Mouse (Mus musculus) neural tube, embryonic 15.5 days (tissue): Measurements from ENCODE around the gene Malsu1. TPM values are rescaled to one million over a fixed set of nuclear protein-coding genes. Genes with fewer than 3 reads are reported as not detected.

Source experiments
- ATAC-seq: fragments of 200-750 bp; cut with Nextera tagmentation; 2 replicates; pipeline ENCODE4 v1.8.0; 2017; ENCODE audit warnings: mild to moderate bottlenecking, moderate TSS enrichment, moderate library complexity; ENCODE audit not compliant: low FRiP score
- H3K27ac ChIP-seq: fragments of 300-500 bp; sonication (generic); replicated peaks from 2 replicates; pipeline ENCODE4 v1.5.1; 2015; ENCODE audit warnings: mild to moderate bottlenecking, inconsistent platforms
- H3K27me3 ChIP-seq: fragments of 300-500 bp; sonication (generic); replicated peaks from 2 replicates; pipeline ENCODE4 v1.6.1; 2015; ENCODE audit warnings: inconsistent platforms
- H3K36me3 ChIP-seq: fragments of 300-500 bp; sonication (generic); 2 replicates; pipeline ENCODE4 v1.6.1; 2015; ENCODE audit warnings: inconsistent platforms
- H3K4me1 ChIP-seq: fragments of 300-500 bp; sonication (generic); 2 replicates; pipeline ENCODE4 v1.6.1; 2015; ENCODE audit warnings: inconsistent platforms
- H3K4me2 ChIP-seq: fragments of 300-500 bp; sonication (generic); 2 replicates; pipeline ENCODE4 v1.6.1; 2015; ENCODE audit warnings: inconsistent platforms, mild to moderate bottlenecking, moderate library complexity
- H3K4me3 ChIP-seq: fragments of 300-500 bp; sonication (generic); replicated peaks from 2 replicates; pipeline ENCODE4 v1.5.1; 2015; ENCODE audit warnings: mild to moderate bottlenecking, inconsistent platforms
- H3K9ac ChIP-seq: fragments of 300-500 bp; sonication (generic); replicated peaks from 2 replicates; pipeline ENCODE4 v1.6.1; 2015; ENCODE audit warnings: mild to moderate bottlenecking, inconsistent platforms
- H3K9me3 ChIP-seq: fragments of 300-500 bp; sonication (generic); replicated peaks from 2 replicates; pipeline ENCODE4 v1.6.1; 2016; ENCODE audit warnings: inconsistent platforms
- WGBS: fragments of 180-500 bp; shearing (Covaris S2); methylation state at CpG from one replicate; pipeline ENCODE4 v1.1.7; 2015; ENCODE audit warnings: mixed read lengths; 5-methylcytosine and 5-hydroxymethylcytosine counted together
- polyA plus RNA-seq: library from polyadenylated mRNA; unstranded; fragments of >200 nt; fragmentation: Nextera tagmentation; extraction: Ambion mirVana; gene quantifications from 2 replicates; pipeline ENCODE4 v1.2.1, GENCODE M21; 2015

Malsu1 gene
- polyA plus RNA-seq, 1 experiment from 2014 or later = 66.4 TPM

DNA sequence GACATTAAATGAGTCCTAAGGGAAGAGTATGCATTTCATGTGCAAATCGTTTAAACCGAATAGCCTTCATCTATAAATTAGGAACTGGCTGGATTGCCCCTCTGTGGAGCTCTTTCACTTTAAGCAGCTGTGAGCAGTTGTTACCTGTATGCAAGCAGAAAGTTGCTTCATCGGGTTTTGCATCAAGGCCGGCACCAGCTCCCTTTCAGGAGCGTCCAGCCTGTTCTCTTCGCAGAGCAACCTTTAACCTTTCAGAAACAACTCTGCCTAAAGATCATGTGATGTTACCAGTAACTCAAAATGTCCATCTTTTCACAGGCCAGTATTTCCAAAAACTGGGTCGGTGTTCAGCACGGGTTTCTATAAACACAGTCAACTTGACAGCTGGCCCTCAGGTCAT lies 26.6 kb upstream of the Malsu1 start:
- Histone ChIP-seq H3K4me1 (no peaks in the 10 kb centered on the region), H3K9me3 (no peaks in the 10 kb centered on the region), H3K27ac (no peak overlapping the region), H3K36me3 (no peaks in the 10 kb centered on the region), H3K9ac (no peak overlapping the region), H3K4me3 (no peak overlapping the region), H3K27me3 (no peaks in the 10 kb centered on the region), H3K4me2 (no peak overlapping the region)
- 67% methylated on average over 8 of the region's 8 CpGs for WGBS
- no peak for ATAC-seq

DNA sequence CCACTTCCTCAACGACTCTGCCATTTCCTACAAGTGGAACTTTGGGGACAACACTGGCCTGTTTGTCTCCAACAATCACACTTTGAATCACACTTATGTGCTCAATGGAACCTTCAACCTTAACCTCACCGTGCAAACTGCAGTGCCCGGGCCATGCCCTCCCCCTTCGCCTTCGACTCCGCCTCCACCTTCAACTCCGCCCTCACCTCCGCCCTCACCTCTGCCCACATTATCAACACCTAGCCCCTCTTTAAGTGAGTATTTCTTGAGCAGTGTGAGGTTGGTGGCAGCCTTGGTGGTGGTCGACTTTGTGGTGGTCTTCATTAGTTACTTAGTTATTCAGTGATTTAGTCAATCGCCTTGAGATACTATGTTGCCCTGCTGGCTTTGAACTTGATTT lies 25.7 kb upstream of the Malsu1 start:
- ATAC-seq = no peak
- H3K36me3 ChIP-seq = no peaks in the 10 kb centered on the region
- 74% methylated on average over 10 of the region's 10 CpGs for WGBS
- H3K4me3 ChIP-seq = no peak overlapping the region
- H3K4me1 ChIP-seq = no peaks in the 10 kb centered on the region
- no peaks in the 10 kb centered on the region for H3K27me3 ChIP-seq
- H3K9me3 ChIP-seq = no peaks in the 10 kb centered on the region
- no peak overlapping the region for H3K9ac ChIP-seq
- no peak overlapping the region for H3K27ac ChIP-seq
- H3K4me2 ChIP-seq = no peak overlapping the region

DNA sequence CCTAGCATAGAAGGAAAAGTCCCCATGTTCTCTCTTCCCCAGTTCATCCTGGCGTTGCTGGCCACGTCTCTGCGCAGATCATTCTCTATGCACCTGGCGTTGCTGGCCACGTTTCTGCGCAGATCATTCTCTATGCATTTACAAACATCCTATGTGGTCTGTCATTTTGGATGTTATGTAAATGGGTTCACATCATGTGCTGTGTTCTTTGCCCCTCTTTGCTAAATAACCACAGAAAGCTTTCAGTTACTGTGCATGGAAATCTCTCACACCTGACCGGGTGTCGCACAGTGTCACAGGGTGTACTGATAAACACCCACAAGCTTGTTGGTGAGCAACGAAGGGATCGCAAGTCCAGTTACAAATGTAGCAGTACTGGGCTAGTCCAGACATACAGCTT lies 25.2 kb upstream of the Malsu1 start:
- Histone ChIP-seq H3K27me3 (no peaks in the 10 kb centered on the region), H3K4me2 (no peak overlapping the region), H3K9ac (no peak overlapping the region), H3K9me3 (no peaks in the 10 kb centered on the region), H3K36me3 (no peaks in the 10 kb centered on the region), H3K4me3 (no peak overlapping the region), H3K4me1 (no peaks in the 10 kb centered on the region), H3K27ac (no peak overlapping the region)
- no peak for ATAC-seq
- 94% methylated on average over 10 of the region's 10 CpGs for WGBS

DNA sequence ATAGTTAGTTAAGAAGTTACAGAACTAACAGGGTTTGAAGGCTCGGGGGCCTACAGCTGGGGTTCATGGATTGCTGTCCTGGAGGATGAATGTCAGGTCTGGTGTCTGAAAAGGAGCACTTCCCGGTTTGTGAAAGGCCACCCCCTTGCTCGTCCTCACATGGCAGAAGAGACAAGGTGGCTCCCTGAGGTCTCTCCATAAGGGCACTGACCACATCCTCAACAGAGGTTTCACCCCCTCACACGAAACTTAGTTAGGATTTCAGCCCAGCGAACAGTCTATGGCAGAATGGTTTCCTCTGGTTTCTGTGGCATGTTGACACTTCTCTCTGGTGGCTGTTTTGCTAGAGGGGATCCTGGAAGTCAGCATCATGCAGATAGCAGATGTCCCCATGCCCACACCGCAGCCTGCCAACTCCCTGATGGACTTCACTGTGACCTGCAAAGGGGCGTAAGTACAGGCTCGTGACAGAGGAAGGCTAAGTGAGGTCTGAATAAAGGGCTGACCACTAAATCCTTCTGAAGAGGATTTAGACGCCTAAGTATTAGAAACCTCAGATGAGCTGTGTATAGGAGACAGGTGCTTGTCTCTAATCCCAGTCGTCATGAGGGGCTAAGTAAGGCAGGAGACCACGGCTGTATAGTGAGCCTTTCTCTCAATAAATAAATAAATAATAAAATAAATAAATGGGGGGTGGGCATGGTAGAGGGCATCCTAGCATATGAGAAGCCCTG lies 22.8 kb upstream of the Malsu1 start:
- no peaks in the 10 kb centered on the region for H3K27me3 ChIP-seq
- no peak overlapping the region for H3K4me3 ChIP-seq
- no peak overlapping the region for H3K9ac ChIP-seq
- no peaks in the 10 kb centered on the region for H3K9me3 ChIP-seq
- H3K27ac ChIP-seq = no peak overlapping the region
- H3K36me3 ChIP-seq = no peaks in the 10 kb centered on the region
- ATAC-seq = no peak
- no peak overlapping the region for H3K4me2 ChIP-seq
- WGBS = 78% methylated on average over 11 of the region's 11 CpGs
- H3K4me1 ChIP-seq = peaks cover 11% of the 10 kb centered on the region

DNA sequence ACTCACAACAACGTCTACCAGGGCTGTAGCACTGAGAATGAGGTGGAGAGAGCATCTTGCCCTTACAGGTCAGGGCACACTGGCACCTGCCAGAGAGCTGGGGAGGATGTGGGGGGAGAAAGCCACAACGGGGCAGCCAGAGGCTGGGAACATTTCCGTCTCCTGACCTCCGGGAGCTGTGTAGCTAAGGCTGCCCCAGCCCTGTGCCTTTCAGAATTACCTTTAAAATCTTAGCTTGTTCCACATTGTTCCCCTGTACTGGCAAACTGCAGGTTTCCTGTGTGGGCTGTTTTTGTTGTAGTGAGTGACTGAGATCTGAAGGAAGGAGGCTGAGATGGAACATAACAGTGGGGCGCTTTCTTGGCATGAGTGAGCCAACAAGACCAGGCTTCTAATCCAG lies 21.4 kb upstream of the Malsu1 start:
- Histone ChIP-seq H3K27me3 (no peaks in the 10 kb centered on the region), H3K4me2 (no peak overlapping the region), H3K27ac (no peak overlapping the region), H3K9ac (no peak overlapping the region), H3K4me1 (peaks cover 14% of the 10 kb centered on the region), H3K4me3 (no peak overlapping the region), H3K36me3 (no peaks in the 10 kb centered on the region), H3K9me3 (no peaks in the 10 kb centered on the region)
- ATAC-seq = no peak
- WGBS = 76% methylated on average over 5 of the region's 5 CpGs

DNA sequence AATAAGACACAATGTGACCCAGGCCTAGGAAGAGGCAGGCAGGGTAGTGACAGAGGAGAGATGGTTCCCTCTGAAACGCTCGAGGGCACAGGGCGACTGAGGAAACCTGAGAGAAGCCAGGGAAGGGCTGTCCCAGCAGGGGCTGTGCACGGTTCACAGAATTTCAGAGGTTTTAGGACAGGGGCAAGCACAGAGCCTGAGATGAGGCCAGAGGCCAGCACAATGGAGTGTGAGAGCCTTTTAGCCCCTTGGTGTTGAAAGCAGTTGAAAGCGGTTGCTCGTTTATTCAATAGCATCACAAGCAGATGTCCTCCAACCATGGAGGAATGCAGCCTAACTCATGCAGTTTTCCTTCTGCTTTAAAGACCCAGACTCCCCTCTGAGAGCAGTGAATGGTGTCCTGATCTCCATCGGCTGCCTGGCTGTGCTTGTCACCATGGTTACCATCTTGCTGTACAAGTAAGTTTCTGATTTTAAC lies 18.3 kb upstream of the Malsu1 start:
- Histone ChIP-seq H3K9me3 (no peaks in the 10 kb centered on the region), H3K4me3 (no peak overlapping the region), H3K4me1 (peaks cover 14% of the 10 kb centered on the region), H3K27me3 (no peaks in the 10 kb centered on the region), H3K9ac (no peak overlapping the region), H3K27ac (peak overlapping the region; percentile 76), H3K36me3 (no peaks in the 10 kb centered on the region), H3K4me2 (peak overlapping the region; percentile 23; the same call in 1 of the 2 replicates)
- 7% methylated on average over 7 of the region's 7 CpGs for WGBS
- peak; percentile 67; the same call in 1 of the 2 replicates for ATAC-seq

DNA sequence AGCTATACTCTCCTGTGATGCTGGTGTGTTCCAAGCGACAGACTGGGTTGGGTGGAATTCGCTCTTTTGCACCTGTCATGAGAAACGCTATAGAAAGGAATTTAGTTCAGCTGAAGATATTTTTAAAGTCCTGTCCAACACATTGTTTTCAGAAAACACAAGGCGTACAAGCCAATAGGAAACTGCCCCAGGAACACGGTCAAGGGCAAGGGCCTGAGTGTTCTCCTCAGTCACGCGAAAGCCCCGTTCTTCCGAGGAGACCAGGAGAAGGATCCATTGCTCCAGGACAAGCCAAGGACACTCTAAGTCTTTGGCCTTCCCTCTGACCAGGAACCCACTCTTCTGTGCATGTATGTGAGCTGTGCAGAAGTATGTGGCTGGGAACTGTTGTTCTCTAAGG lies 17.6 kb upstream of the Malsu1 start:
- Histone ChIP-seq H3K4me3 (no peak overlapping the region), H3K36me3 (no peaks in the 10 kb centered on the region), H3K4me1 (peaks cover 14% of the 10 kb centered on the region), H3K27ac (no peak overlapping the region), H3K27me3 (no peaks in the 10 kb centered on the region), H3K4me2 (no peak overlapping the region), H3K9ac (no peak overlapping the region), H3K9me3 (no peaks in the 10 kb centered on the region)
- WGBS = 70% methylated on average over 9 of the region's 9 CpGs
- ATAC-seq = no peak

DNA sequence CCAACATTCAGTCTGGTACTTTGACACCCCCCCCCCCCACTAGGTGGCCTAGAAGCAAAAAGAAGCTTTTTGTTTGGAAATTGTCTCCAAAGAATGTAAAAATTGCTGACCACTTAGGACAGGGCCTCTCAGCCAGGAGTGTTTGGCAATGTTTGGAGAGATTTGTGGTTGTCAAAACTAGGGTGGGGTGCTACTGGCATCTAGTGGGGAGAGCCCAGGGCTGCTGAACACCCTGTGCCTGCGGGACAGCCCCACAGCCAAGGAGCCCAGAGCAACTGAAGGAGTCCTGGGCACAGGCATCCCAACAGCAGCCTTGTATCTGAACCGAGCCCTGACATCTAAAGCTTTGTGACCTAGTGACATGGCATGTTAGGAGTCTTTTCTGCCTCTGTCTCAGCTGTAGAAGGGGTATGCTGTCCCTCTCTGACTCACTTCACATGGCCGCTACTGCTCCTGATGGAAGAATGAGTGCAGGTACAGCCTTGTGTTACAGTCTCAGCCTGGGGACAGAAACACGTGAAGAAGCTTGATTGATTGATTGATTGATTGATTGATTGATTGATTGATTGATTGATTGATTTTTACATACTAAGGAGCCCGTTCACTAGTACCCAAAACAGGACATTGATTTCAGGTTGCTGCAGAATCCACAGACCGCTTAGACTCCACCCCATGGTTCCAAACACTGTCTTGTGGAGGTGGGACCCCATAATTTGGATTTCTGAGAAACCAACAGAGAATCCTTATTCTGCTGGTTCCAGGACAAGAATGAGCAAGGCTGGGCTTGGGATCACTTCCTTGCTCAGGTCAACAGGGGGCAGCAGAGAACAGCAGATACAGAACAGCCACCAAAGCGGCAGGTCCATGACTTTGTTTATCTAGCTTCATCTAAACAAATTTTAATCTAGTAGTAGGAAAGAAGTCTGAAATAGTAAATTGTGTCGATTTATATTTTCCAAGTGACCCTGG lies 16.3 kb upstream of the Malsu1 start:
- Histone ChIP-seq H3K36me3 (no peaks in the 10 kb centered on the region), H3K4me1 (peaks cover 14% of the 10 kb centered on the region), H3K4me3 (no peak overlapping the region), H3K9ac (no peak overlapping the region), H3K4me2 (no peak overlapping the region), H3K9me3 (no peaks in the 10 kb centered on the region), H3K27ac (no peak overlapping the region), H3K27me3 (no peaks in the 10 kb centered on the region)
- ATAC-seq = 0 out of 2 replicates have a peak, but pooled peaks have one; percentile 48
- WGBS = 39% methylated on average over 8 of the region's 8 CpGs

DNA sequence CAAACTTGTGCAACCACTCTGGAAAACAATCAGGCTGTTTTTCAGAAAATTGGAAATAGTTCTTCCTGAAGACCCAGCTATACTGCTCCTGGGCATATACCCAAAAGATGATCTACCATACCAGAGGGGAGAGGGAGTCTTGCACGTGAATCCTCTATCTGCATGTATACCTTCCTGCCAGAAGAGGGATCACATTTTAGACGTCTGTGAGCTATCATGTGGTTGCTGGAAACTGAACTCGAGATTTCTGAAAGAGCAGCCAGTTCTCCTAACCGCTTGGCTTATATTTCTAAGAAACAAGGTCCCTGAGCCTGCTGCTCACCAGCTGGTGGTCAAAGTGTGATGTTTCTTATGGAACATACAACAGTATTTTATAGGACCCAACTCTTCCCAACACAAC lies 5.2 kb upstream of the Malsu1 start:
- no peaks in the 10 kb centered on the region for H3K9me3 ChIP-seq
- H3K27ac ChIP-seq = no peak overlapping the region
- H3K36me3 ChIP-seq = no peaks in the 10 kb centered on the region
- H3K9ac ChIP-seq = no peak overlapping the region
- H3K4me2 ChIP-seq = no peak overlapping the region
- no peak overlapping the region for H3K4me3 ChIP-seq
- WGBS = 45% methylated on average over 3 of the region's 4 CpGs
- no peak for ATAC-seq
- no peaks in the 10 kb centered on the region for H3K27me3 ChIP-seq
- 0 out of 2 replicates have a peak, but pooled peaks cover 4% of the 10 kb centered on the region for H3K4me1 ChIP-seq

DNA sequence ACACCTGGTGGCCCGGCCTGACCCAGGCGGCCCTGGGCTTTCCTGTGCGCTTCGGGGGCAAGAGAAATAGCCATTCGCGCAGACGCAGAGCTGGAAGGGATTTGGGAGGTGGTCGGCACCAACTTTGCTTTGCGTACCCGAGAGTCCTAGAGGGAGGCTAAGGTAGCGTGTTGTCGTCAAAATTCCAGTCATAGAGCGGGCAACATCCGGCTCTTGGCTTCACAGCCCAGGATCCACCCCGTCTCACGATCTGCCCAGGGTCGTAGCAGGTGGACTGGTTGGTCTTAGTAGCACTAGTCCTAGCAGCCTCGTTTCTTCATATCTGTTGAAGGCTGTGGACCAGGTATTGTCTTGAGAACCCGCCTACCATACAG lies 509 bp downstream of the Malsu1 start:
- ATAC-seq = peak; percentile 70
- WGBS = 3% methylated on average over 19 of the region's 19 CpGs
- H3K9me3 ChIP-seq = no peaks in the 10 kb centered on the region
- no peaks in the 10 kb centered on the region for H3K27me3 ChIP-seq
- H3K4me2 ChIP-seq = peak overlapping the region; percentile 77
- peak overlapping the region; percentile 75 for H3K9ac ChIP-seq
- H3K4me3 ChIP-seq = peak overlapping the region; percentile 70
- no peaks in the 10 kb centered on the region for H3K36me3 ChIP-seq
- peak overlapping the region; percentile 78 for H3K27ac ChIP-seq
- H3K4me1 ChIP-seq = peaks cover 33% of the 10 kb centered on the region

DNA sequence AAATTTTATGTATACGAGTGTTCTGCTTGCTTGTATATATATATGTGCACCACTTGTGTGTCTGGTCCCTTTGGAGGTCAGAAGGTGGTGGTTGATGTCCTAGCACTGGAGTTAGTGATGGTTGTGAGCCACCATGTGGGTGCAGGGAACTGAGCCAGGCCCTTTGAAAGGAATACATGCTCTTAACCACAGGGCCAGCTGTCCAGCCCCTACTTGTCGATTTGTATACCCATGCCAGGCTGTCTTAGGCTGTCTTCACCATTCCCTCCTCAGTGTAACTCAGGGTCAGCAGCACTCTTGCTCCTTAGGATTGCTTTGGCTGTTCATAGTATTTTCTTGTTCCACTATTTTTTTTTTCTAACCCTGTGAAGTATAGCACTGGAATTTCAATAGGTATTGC lies 4.3 kb downstream of the Malsu1 start:
- Histone ChIP-seq H3K9me3 (no peaks in the 10 kb centered on the region), H3K4me2 (no peak overlapping the region), H3K27ac (no peak overlapping the region), H3K9ac (no peak overlapping the region), H3K27me3 (no peaks in the 10 kb centered on the region), H3K36me3 (no peaks in the 10 kb centered on the region), H3K4me1 (peaks cover 33% of the 10 kb centered on the region), H3K4me3 (no peak overlapping the region)
- ATAC-seq = no peak
- 94% methylated on average over 2 of the region's 2 CpGs for WGBS

DNA sequence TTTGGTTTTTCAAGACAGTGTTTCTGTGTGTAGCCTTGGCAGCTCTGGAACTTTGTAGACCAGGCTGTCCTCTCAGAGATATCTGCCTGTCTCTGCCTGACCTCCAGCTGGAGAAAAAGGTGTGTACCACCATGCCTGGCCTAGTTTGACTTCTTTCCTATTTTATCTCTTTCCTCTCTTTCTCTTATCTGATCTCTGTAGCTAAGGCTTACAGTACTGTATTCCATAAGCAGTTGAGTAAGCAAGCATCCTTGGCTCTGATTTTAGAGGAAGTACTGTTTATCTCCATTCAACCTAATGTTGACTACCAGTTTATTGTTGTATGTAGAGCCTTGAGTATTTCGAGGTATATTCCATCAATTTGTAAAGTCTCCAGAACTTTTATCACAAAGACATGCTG lies 5.7 kb downstream of the Malsu1 start:
- 94% methylated on average over 1 of the region's 1 CpGs for WGBS
- Histone ChIP-seq H3K9me3 (no peaks in the 10 kb centered on the region), H3K36me3 (peaks cover 13% of the 10 kb centered on the region), H3K4me2 (no peak overlapping the region), H3K4me1 (peaks cover 26% of the 10 kb centered on the region), H3K27me3 (no peaks in the 10 kb centered on the region), H3K4me3 (no peak overlapping the region), H3K9ac (no peak overlapping the region), H3K27ac (no peak overlapping the region)
- no peak for ATAC-seq
